Mouse (Mus musculus) lung, postnatal 25 days (tissue): Measurements from ENCODE around the gene Dab2.

Experiments
- DNase-seq: peaks from one replicate; pipeline ENCODE4 v3.0.0; 2022; ENCODE audit warnings: low spot score

Dab2 gene

DNA sequence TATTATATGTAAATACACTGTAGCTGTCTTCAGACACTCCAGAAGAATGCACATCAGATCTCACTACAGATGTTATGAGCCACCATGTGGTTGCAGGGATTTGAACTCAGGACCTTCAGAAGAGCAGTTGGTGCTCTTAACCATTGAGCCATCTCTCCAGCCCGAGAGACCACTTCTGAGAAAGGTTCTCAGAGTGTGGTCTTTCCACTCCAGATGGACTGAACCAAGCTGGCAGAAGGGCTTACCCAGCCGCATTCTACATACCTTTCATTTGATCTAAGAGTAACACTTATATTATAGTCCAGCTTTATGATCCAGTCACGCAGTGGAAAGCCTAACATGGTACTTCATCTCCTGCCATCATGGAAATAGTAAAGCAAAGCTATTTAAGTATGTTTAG, 92.3 kb downstream of the Dab2 start:
- no peak for DNase-seq

DNA sequence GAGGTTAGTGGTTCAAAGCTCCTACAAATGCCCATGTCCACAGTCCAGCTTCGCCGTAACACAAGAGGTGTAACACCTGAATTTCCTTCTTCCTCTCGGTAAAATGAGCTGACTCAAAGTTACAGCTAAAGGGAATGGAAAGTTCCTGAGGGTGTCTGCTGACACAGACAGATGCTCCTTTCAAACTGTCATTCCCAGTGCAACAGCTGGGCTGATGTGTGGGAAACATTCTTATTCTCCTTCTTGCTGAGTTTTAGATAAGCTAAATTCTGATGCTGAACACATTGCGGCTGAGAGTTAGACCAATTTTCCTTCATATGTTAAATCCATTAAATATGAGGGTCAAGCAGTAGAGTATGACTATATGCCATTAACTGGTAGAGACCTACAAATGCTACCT, 94.0 kb downstream of the Dab2 start:
- no peak for DNase-seq

DNA sequence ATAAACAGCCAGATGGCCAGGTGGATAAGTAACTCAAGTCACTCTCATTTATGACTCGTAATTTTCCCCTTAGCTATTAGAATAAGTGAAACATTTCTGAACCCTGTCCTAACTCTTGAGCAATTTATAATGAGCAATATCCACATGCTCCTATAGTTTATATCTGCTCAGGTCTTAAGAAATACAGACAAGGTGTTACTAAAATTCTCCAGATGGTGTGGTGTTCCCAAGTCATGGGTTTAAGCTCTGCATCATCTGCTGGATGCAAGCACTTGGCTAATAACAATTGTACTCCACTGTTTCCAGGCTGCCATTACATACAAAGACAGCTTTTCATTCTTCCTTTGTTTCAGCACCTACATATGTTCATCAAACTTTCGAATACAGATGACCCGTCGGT, 98.6 kb downstream of the Dab2 start:
- DNase-seq, result no peak

DNA sequence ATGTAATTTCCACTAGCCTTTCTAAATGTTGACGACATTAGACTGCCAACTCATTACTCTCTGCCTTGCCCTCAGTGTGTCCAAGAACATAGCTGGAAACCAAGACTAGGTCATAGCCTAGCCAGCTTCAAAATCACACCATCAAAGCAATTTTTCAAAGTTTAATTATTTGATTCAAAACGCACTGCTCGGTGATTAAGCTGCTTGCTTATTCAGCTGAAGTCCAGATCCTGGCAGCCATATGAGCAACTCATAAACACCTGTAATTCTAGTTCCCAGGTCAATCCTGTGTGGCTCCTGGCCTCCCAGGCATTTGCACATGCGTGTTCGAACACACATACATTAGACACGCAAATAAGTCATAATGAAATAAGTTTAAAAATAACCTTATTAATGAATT, 99.3 kb downstream of the Dab2 start:
- no peak for DNase-seq

DNA sequence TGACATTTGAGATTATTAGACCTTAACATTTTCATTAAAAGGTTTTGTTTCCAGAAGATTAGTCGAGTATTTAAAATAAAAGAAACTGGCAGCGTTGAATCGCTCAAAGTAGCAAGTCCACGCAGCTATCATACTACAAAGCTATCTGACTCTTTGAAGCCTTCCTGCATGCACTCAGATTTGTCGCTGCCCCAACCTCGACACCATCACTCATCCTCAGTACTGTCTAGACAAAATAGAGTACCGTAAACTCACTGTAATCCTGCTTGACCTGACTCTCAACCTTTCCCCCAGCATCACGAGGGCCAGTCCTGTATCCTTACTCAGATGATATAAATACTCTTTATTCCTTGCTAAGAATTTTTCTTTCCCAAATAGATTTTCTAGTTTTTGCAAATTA, 100.5 kb downstream of the Dab2 start:
- DNase-seq, result no peak

DNA sequence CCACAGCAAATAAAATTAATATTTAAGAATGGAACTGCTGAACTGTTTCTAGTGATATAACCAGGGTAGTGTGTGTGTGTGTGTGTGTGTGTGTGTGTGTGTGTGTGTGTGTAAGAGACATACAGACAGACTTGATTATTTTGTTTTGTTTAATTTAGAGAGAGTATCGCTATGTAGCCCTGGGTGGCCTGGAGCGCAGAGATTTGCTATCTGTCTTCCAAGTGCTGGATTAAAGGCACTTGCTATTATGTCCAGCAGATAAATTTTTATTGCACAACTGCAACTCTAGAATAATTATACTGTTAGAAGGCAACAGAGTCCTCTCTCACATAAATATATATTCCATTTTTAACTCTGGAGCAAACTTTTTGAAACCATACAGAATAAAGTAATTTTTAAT, 102.8 kb downstream of the Dab2 start:
- DNase-seq, result no peak

DNA sequence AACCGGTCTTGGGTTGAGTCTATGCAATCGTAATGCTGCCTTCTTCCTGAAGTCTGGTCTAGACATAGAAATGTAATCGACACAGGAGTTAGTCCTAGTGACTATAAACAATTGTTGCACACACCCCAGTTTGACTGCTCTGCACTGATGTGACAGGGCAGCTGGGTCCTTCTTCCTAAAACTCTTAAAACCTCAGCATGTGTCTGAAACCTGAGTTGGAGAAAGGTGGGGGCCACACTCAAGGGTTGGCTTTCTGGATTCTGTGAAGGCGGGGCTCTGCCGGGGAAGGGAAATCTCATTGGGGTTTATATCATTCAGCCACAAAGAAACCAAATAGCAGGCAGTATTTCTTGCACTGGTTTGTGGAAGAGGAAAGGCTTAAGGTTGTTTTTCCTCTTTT, 104.6 kb downstream of the Dab2 start:
- DNase-seq, result no peak

DNA sequence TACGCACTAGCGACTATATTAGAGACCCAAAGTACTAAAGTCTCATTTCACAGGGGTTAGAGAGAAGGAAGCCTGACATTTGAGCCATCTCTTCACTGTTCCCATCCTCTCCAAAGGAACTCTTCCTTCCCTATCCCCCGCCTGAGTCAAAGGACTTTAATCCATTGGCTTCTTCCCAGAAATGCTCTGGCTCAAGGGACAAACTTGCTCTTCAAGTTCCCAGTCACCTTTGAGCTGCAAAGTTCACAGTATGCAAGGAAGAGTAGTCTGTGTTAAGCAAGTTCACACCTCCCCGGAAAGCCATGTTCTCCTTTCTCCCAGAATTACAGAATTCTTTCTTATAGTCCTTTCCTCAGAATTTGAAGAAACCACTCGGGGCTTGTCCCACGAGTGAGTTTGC, 107.2 kb downstream of the Dab2 start:
- no peak for DNase-seq

DNA sequence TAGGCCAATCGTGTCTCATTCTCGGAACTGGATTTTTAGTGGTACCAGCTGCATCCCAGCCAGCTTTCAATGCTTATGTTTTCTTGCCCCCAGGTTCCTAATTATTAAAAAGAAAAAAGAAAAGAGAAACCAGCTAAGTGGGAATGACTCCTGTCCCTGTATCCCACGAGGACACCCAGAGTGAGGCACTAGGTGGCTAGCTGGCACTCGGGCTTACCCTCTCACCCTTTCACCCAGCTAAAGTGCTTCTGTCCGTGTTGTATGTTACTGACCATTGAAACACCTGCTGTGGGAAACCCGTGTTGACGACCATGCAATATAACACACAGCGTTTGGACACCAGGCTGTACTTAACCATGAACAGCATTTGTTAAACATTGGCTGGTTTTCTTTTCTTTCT, 109.4 kb downstream of the Dab2 start:
- no peak for DNase-seq

DNA sequence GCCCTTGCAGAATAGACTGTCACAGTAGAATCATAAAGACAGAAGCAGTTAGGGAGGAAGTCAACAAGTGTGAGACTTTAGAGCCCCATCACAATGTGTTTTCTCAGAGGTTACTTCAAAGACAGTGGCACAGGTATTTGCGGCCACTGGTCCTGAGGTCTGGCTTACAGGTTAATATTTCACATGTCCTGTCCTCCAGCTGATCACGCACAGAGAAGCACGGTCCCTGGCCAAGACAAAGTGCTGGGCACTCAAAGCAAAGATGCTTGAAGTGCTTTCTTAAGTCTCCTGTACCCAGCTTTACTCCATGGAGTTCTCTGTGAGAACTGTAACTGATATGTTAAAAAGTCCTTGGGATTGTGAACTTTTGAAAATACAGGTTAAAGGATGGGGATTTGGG, 110.6 kb downstream of the Dab2 start:
- DNase-seq, result no peak

DNA sequence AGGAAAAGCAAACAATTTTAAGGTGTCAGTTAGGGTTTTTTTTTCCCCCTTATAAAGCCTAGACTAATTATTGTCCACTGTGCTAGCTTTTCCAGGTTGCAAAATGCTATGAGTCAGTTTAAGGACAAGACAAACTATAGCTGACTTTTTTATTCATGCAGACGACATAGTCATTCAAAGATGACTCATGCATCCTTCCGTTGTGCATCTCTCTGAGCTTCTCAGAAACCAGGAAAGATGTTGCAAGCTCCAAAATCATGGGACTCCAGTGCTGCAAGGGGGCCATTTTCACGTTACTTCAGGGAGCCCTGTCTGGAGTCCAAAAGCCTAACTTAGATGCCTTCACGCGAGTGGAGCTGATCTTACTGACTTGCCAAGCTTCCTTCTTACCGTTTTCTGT, 111.7 kb downstream of the Dab2 start:
- peak; percentile 29 for DNase-seq

DNA sequence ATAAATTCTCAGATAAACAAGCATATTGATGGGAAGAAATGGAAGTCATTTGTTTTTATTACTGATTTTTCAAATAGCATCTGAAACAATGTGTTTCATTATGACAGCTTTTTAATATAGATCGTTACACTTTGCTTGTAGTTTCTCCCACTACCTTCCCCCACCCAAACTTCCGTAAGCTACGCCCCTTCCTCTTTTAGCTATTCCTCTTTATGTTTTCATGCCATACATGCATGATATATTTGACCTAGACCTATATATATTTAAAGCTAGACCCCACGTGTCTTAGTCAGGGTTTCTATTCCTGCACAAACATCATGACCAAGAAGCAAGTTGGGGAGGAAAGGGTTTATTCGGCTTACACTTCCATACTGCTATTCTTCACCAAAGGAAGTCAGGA, 115.7 kb downstream of the Dab2 start:
- no peak for DNase-seq

DNA sequence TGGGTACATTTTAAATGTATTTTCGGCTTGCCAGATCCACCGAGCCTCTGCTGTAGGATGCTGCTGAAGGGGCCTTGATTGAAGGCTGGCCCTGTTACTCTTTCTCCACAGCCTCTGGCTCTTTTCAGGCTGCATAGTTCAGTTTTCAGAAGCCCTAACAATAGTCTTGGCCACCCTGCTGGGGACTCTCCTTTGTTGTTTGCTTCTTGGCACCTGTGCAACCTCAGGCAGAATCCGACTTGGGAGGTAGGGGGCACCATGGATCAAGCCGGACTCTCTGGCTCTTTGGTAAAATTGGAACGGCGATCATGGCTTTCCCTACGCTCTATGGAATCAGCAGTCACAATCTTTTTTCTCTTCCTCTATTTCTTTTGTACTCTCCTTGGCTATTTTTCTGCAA, 132.2 kb downstream of the Dab2 start:
- no peak for DNase-seq

DNA sequence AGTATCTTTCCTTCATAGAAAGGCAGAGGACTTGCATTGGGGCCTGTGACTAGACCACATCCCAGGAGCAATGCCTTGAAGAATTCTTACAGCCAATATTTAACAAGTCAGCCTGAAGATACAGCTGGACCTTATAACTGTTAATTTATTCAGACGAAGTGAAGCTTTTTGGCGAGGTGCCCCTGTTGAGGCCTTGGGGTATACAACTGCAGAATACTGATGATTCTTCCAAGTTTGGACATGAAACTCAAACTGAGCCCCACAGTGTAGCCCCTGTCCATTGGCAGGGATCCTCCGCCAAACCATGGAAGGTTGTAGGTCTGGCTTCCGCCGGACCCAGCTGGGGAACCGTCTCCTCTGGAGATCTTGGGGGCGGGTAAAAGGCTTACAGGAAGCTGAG, 132.8 kb downstream of the Dab2 start:
- DNase-seq, result no peak

DNA sequence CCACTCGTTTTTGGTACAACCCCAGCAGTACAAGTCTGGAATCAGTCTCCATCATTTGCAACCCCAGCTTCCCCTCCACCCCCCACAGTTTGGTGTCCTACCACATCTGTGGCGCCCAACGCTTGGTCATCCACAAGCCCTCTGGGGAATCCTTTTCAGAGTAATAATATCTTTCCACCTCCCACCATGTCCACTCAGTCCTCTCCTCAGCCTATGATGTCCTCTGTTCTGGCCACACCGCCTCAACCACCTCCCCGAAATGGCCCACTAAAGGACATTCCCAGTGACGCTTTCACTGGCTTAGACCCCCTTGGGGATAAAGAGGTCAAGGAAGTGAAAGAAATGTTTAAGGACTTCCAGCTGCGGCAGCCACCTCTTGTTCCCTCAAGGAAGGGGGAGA, 135.7 kb downstream of the Dab2 start:
- no peak for DNase-seq

DNA sequence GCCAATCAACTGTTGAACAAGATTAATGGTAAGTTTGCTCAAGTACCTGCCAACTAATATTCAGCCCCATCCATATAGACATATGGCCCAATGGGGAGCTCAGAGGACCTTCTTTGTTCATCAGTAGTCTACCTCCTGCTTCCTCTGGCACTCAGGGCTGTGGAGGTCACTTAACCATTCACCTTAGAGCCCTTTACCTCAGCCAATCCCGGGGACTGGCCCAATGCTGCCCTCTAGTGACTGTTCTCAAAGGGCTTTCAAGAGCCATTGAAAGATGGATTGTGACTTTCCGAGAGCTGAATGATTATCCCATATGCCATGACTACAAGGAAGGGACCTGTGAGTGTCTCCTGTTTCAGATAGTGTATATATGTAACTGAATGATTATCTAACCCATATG, 136.2 kb downstream of the Dab2 start:
- DNase-seq, result peak; percentile 50

DNA sequence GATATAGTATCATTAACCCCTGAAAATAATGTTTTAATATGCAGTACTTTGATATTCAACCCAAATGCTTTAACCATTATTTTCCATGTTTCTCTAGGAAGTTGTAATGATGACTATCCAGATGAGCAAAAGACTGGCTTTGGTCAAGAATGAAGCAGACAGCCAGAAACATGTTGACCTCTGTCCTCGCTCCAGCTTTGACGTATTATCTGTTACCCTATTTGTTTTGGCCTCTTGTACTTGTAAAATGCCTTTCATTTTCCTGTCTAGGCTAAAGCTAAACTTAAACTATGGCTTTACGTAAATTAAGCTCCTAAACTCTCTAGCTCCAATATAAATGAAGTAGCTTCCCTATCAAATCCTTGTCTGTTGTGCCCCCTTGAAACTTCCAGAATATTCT, 139.1 kb downstream of the Dab2 start:
- peak; percentile 24 for DNase-seq

DNA sequence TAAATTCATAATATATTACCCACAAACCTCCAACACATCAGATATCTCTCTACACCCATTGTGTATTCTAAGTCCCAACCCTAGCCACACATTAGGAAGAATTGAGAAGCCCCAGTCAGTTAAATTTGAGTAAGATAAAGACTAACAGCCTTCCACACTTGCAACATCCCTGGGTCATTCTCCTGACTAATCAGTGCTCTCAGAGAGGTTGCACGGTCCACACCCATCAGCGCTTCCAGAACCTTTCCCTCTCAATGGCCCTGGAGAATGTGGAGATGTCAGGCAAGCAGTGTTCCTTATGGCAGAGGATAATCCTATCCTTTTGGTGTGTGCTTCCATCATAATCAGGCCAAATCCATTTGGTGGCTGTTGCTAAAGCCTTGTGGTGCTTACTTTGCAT, 144.9 kb downstream of the Dab2 start:
- DNase-seq, result no peak

DNA sequence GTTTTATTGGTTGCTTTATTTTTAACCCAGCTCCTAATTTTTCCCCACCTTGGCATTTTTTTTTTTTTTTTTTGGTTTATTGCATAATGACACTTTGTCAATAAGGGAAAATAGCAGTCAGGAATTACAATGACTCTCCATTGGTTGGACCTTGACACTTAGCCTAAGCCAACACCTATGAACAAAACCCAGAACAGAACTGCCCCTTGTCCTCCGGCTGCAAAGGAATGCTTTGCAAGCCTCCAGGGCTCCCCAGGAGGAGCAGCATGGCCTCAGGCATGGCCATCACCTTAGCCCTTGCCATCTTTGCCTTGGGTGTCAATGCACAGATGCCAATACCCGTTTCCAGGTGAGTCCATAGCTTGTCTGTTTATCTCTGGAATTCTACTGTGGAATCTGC, 145.5 kb downstream of the Dab2 start, which contains the start of gene C9:
TSS of gene C9 (plus strand) at position 193 of the 400 bp plus-strand sequence.
- DNase-seq, result no peak

DNA sequence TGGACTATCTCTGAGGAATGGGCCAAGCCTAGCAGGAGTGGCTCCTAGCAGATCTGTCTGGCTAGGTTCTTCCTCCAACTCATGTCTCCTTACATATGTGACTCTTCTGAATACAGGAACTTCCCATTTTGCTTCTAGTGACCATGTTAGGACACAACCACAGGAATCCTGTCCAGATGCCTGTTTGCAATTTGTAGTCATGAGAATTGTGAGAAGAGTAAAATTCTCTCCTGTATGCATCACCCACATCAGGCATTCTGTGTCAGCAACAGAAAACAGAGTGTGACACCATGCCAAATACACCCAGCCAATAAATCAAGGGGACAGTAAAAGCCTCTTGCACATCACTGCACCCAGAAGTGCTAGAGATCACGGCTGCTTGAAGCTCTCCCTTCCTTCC, 146.6 kb downstream of the Dab2 start:
- DNase-seq, result no peak

DNA sequence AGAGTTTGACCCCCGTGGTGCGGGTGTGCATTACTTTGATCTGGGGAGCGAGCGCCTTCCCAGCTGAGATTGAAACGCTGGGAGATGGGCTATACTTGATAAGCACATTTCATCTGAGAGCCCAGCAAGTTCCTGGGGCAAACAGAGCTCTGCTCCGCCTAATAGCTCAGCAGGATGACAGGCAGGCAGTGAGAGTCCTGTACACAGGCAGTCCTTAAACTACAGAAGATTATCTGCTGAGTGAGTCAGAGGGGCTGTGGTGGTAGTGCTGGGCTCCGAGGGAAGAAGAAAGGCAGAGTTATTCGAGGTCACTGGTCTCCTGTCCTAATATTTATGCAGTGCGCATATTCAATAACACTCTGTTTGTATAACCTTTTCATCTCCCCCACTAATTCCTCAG, 149.3 kb downstream of the Dab2 start:
- no peak for DNase-seq

DNA sequence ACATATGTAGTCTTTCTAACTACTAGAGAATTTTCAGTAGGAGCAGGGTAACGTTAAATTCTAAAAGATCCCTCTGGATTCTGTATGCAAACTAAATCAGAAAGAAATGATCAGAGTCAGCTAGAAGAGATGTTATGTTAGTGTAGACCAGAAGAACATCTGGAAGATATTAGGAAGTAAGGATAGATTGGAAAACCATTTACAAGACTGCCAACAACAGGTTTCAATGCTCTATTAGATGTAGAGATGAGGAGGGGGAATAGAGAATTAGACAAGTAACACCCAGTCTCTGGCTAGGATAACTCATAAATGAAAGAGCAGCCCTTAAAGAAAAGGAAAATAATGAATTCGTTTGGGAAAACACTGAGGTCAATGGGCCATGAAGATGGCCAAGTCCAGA, 154.9 kb downstream of the Dab2 start:
- DNase-seq, result no peak

DNA sequence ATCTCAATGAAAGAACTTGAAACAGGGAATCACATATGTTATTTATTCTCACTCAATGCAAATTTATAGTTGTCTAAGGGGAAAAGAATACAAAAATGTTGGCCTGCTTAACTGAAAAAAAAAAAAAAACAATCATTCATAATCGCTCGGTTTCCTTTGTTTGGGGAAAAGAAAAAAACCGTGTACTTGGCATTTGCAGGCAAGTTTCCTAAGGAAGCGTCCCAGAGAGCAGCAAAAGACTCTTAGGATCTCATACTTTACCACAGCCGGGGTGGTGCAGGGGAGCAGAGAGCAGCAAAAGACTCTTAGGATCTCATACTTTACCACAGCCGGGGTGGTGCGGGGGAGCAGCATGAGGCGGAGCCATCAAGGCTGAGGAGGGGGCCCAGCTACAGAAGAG, 161.8 kb downstream of the Dab2 start:
- DNase-seq, result no peak

DNA sequence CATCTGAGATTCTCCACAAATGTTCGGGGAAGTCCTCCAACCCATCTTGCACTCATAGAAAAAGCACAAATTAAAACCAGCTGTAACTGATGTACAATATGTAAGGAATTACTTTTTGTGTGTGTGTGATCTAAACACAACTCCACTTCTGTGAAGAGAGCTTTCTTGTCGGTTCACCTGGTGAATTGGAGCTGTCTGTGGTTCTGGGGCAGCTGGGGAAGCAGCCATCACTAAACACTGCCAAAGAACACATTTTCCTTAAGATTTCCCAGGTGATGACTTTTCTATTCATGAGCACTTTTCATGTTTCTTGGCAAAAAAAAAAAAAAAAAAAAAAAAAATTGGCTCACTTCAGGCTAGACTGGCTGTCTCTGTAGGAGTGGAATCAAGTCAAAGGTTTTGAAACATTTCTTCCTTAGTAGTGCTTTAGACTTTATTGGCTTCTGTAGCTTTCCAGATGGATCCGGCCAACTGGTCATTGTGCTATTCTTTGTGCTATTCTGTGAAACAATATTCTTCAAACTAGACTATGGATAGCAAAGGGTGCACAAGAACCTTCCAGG, 163.9 kb downstream of the Dab2 start:
- no peak for DNase-seq

DNA sequence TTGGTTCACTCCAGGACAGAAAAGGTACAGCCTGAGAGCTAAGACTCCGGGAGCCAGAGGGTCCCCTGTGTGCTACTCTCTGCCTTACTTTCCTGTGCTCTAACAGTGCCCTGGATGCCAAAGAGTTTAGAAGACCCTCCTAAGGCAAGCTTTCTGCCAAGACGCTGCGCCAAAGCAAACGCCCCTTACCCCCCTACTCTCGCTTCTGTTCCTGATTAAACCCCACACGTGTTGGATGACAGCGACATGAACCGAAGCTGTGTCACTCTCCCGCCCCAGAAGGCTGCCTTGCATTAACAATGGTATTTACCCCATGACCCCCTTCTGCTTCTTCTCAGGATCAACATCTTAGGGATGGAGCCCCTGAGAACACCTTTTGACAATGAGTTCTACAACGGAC, 167.4 kb downstream of the Dab2 start:
- DNase-seq, result no peak
